Mouse (Mus musculus): ENCODE results near the gene Sbk2.
A peak's percentile ranks its signal among the peaks of the same experiment; 100 is the strongest.
"Not testable (repeated sequence)": the region's sequence is repeated elsewhere in the genome, so short reads cannot be mapped to it uniquely, and the experiment has no call there.

Gene Sbk2

DNA sequence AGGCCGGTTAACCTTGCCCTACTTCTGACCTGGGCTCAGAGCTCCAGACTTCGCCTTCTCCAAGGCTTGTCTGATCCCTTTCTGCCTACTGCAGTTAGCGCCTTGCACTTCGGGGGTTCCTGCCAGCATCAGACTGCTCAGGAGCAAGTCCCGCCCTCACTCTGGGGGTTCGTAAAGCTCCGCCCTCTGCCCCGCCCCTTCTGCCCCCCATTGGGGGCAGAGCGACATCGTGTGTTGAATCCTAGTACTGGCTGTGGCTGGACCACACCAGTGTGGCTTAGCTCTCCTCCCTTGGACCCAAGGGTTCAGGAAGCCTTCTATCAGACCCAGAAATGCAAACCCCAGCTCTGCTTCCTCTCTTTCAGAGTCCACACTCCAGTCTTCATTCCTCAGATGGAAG is at the start of gene Sbk2:
TSS of gene Sbk2 (minus strand) at position 135 of the 400 bp plus-strand sequence.
- DNase-seq (ENCODE audit: low spot score in 2 of 2): peak; percentile 42 to 76

DNA sequence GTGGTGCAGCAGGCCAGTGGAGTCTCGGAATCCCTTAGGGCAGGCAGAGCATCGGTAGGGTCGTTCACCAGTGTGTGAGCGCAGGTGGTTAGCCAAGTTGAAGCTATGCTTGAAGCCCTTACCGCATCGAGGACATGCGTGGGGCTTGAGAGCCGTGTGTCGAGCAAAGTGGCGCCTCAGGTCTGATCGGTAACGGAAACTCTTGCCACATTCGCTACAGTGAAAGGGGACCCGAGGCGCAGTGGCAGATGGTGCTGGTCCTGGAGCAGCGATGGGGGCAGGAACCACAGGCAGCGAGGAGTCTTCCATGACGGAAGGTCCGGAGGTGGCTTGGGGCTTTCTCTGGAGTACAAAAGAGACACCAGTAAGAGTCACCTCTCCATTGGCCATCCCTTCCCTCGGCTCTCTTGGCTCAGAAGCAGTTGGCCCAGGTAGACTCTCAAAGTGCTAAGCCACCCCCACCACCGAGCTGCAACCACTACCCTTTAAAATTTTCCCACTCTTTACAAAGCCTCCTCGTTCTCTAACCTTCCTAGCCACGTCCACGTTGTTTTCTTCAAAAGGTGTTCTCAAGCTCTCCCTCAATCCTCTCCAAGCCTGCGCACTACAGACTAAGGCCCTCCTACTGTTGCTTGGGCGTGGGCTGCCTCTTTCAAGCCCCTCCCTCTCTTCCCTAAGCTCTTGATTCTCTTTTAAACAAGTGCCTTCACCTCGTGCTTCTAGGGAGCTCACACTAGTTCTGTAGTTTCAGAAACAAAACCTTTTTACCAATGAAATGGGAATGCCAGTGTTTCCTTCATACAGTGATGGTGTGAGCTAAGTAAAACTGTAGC is 48.7 kb upstream of the Sbk2 start:
- no peak for DNase-seq (ENCODE audit: low spot score in 2 of 2)

DNA sequence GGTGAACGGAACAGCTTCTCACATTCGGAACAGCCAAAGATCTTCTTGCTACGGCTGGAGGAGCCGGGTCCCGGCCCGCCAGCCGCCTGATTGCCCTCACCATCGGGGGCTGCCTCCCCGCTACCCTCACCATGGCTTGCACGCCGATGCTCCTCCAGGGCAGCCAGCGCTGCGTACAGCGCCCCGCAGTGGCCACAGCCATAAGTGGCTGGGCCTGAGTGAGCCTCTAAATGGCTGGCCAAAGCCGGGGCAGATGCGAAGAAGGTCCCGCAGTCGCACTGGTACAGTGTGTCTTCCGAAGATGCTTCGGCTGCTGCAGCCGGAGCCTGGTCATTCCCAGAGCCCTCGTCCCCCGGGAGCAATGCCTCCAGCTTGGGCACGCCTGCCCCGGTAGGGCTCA is 44.0 kb upstream of the Sbk2 start:
- DNase-seq (ENCODE audit: low spot score in 2 of 2): no peak

DNA sequence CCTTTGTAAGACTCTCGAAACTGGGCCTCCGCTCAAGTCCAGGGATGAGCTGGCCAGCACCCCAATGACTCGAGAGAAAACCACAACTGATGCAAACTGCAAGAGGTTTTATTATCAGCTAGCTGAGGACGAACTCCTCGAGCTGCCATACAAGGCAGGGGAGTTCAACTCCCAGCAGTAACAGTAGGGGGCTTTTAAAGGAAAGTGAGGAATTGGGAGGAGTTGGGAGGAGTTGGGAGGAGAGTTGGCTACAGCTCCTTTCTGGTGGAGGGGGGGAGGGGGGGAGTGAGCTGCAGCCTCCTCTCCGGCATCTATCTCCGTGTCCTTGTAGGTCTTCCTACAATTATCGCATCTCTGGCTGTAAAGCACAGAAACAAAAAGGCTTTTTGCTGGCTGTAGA is 38.7 kb upstream of the Sbk2 start:
- DNase-seq (ENCODE audit: low spot score in 2 of 2): not testable (repeated sequence)

DNA sequence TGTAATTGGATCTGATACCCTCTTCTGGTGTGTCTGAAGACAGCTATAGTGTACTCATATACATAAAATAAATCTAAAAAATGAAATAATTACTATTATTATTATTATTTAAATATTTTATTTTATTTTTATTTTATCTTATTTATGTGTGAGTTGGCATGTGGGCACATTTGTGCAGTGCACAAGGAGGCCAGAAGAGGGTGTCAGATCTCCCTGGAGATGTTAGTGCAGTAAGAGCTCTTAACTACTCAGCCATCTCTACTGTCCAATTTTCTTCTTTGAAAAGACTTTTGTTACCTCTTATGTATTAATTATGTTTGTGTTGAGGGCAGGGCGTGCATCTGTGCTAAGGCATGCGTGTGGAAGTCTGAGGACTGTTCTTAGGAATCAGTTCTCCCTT is 35.7 kb upstream of the Sbk2 start:
- DNase-seq (ENCODE audit: low spot score in 2 of 2): no peak

DNA sequence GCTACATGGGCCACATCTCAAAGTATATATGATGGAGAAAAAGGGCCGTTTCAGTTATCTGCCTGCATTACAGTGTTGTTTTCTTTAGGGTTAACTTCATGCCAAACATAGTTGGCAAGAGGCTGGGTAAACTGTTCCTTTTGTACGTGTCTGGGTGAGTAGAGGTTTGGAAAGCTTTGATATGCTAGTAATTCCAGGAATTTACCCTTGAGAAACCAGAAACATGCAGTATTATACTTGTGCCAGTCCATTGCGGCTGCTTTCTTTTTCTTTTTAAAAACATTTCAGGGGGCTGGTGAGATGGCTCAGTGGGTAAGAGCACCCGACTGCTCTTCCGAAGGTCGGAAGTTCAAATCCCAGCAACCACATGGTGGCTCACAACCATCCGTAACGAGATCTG is 32.7 kb upstream of the Sbk2 start:
- no peak for DNase-seq (ENCODE audit: low spot score in 2 of 2)

DNA sequence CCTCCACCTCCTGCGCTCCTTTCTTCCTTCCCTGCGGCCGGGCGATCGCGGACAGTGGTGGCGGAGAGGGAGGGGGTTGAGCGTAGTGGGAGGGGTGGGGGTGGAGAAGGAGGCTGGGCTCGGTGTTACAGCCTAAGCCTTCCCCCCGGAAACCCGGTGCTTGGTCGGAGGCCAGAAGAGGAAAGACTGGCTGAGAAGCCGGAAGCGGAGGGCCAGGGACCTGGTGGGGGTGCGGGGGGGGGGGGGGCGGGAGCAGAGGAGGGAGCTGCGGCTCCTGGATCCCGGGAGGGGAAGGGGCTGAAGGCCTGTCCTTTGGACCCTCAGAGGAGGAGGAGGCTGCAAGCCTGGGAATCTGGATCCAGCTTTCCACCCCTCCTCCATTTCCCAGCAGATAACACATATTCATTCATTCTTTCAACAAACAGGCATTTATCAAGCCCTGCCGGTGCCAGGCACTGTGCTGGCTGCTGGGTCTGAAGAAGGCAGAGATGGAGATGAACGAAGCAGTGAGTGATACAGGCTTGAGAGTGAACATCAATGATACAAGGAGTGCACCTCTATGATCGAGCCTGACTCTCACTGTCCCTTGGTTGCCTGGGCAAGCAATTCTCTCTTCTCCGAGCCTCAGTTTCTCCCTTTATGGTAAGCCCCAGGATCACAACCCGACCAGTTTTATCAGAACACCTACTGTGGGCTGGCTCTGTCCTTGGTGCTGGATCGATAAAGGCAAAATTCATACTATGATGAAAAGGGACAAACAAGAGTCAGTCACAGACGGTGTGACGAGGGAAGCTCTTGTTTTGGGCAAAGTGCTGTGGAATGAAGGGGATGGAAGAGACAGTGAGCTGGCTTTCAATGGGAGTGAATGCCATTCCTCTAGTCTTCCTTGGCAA is 32.0 kb upstream of the Sbk2 start, which contains the start of gene Zfp579:
TSS of gene Zfp579 (minus strand) at position 156 of the 893 bp plus-strand sequence.
- peak; percentile 85 to 92 for DNase-seq (ENCODE audit: low spot score in 2 of 2)

DNA sequence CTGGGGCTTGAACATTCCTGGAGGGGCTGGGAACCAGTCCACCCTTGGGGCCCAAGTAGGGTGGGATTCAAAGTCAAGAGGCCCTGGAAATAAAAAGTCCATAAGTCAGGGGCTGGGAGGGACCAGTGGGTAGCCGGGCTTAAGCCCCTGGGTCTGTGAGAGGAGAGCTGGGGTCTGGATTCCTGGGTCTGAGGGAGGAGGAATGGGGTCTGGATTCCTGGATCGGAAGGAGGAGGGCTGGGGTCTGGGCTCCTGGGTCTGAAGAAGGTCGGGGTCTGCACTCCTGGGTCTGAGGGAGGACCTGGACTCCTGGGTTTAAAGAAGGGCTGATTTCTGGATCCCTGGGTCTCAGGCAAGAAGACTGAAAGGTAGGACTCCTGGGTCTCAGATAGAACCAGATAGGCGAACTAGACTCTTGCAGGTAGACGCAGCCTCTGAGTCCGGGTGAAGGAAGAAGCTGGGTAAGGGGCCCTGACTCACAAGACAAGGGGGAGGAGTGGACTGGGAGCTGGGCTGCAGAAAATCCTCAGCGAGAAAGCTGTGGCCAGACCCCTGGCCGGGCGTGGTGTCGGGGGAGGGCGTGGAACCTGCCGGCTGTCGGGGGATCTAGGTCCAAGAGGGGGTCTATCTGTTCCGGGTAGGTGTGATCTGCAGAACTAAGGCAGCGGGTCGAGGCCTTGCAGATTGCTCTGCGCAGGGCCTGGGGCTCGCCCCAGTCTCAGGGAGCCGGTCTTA is 31.2 kb upstream of the Sbk2 start:
- DNase-seq (ENCODE audit: low spot score in 2 of 2): no peak

DNA sequence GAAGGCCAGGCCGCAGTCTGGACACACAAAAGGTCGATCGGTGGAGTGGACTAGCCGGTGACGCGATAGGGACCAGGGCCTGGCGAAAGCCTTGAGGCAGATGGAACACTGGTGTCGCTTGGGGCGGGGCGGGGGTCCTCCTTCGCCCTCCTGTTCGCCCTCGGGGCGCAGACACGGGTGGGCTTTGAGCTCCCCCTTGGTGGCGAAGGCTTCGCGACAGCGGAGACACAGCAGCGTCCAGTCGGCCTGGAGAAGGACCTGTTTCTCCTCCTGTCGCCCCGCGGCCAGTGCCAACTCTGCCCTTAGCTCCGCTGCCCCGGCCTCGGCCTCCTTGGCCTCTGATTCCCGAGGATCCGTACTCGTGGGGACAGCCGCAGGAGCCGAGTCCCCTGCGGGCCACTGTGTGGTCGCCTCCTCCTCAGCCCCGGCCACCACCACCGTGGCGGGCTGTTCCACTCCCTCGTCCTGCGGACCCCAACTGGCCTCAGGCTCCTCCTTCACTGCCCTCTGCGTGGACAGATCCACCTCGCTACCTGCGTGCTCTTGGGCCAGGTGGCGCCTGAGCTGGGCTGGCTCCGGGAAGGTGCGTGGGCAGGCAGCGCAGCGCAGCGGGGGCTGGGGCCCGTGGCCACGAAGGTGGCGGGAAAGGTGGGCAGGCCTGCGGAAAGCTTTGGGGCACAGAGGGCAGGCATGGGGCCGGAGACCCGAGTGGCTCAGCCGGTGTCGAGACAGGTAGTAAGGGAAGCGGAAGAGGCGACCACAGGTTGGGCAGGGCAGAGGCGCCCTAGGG is 30.0 kb upstream of the Sbk2 start:
- no peak for DNase-seq (ENCODE audit: low spot score in 2 of 2)

DNA sequence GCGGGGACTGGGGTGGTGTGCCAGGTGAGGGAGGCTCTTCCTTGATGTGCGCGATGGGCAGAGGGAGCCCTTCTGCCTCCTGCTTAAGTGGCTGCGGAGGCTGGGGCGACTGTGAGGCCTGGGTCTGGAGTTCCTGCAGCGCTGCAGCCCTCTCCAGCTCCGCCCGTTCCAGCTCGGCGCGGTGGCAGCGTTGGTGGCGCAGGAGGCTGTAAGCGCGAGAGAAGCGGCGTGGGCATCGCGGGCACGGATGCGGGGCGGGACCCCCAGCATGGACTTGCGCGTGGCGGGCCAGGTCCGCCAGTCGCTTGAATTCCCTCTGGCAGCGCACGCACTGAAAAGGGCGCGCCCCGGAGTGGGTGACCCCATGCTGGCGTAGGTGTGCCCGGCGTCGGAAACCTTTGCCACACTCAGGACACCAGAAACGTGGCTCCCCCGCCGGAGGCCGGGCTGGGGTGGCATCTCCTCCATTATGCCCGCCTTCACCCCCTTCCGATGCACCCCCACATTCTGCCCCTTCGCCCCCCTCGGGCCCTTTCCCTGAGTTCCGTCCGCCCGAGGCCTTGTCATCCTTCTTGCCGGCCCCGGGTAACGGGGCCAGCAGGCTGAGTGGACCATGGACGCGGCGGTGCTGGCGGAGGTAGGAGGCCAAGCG is 29.3 kb upstream of the Sbk2 start:
- no peak for DNase-seq (ENCODE audit: low spot score in 2 of 2)

DNA sequence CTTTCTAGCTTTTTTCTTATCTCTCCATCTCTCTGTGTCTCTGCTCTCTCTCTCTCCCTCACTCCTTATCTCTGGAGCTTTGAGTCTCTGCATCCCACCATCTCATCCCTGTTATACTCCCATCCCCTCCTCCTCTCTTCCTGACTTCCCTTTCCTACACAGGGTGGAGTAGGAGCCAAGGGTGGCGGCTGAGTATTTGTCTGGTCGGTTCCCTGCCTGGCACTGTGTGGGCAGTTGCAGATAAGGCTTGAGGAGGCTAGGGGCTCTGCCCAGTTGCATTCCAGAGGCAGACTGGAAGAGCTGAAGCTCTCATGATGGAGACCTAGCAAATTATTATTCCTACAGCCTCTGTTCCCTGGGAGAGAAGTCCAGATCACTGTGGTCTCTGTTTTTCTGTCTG is 24.0 kb upstream of the Sbk2 start:
- no peak for DNase-seq (ENCODE audit: low spot score in 2 of 2)

DNA sequence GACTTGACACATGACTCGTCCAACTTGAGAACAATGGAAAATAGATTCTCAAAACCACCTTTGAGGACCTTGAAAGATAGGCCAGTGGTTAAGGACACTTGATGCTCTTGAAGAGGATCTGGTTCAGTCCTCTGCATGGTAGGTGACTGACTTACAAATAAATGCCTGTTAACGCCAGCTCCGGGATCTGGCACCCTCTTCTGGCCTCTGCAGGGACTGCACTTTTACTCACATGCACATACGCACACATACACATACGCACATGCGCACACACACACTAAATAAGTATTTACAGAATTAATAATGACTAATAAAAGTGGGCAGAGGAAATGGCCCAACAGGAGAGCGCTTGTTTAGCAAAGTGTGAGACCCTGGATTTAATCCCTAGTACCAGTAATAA is 12.6 kb upstream of the Sbk2 start:
- no peak for DNase-seq (ENCODE audit: low spot score in 2 of 2)

DNA sequence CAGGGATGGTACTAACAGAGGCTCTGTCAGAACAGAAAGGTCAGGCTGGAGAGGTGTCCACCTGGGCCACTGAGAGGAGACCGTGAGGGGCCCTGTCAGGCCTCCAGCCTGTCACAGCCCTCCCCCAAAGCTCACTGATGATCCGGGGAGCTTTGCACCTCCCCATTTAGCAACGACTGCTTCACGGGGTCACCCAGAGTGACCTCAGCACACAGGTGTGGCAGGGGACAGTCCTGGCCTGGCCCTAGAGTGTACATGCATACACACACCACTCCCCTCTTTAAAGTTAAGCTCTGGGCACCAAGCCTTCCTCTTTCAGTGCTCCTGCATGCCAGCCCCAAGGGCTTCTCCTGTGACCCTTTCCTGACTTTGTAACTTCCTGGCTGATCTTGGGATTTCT is 11.2 kb upstream of the Sbk2 start:
- no peak for DNase-seq (ENCODE audit: low spot score in 2 of 2)

DNA sequence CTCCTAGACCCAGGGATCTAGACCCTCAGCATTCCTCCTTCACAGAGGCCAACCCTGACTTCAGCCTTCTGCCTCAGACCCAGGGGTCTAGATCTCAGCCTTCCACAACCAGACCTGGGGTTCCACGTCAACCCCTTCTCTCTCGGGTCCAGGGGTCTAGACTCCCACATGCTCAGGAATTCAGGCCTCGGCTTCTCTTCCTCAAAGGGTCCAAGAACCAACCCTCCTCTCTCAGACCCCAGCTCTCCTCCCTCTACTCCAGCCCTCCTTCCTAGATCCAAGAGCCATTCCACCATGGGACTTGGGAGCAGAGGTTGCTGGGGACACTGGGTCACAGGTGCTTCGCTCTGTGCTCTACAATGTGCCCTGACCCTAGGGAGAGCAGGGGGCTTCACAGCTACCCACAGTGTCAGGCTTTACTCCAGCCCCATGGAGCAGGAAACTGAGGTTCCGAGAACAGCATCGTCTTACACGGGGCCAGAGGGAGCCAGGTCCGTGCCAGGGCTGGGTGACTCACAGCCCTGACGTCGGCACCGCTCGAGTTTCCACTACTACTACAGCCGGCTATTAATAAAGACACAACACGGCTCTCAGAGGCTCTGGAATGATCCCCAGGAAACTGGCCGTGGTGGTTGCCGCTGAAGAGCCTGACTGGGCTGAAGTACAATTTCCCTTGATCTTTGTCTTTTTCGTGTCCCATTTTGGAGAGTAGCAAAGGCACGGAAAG is 8.3 kb upstream of the Sbk2 start:
- DNase-seq (ENCODE audit: low spot score in 2 of 2): no peak

DNA sequence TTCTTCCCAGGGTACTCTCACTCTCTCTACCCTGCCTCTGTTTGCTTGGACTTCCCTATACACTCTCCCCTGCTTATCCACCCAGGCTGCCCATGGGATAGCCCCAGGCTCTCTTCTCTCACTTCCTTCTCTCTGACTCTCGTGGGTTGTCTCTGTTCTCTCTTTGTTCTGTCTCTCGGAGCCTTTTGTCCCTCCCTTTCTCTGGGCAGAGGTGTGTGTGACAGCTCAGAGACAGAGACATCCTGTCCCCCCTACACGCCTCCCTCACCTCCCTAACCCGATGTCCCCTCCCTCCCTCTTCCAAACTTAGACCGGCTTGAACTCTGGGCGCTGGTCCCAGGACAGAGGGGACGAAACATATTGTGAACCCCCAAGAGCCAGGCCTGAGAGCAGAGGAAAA is 7.5 kb upstream of the Sbk2 start:
- DNase-seq (ENCODE audit: low spot score in 2 of 2): no peak

DNA sequence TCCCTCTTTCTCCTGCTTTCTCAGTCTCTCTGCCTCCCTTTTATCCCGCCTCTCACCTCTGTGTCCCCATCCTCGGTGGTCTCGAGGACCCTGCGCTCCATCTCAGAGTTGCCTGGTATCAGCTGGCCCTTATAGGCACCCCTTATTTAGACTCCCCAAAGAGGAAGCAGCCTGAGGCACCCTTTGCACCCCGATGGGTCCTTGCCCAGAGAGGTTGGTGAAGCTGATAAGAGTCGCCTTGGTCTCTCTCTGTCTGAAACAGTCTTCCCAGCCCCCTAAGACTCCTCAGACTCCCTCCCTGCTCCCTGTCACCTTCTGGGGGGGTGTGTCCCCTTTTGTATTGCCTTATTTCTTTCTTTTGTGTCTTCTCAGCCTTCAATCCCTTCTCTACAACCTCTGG is 6.9 kb upstream of the Sbk2 start, which contains the start of gene Sbk3:
TSS of gene Sbk3 (minus strand) at position 101 of the 400 bp plus-strand sequence.
- DNase-seq (ENCODE audit: low spot score in 2 of 2): no peak

DNA sequence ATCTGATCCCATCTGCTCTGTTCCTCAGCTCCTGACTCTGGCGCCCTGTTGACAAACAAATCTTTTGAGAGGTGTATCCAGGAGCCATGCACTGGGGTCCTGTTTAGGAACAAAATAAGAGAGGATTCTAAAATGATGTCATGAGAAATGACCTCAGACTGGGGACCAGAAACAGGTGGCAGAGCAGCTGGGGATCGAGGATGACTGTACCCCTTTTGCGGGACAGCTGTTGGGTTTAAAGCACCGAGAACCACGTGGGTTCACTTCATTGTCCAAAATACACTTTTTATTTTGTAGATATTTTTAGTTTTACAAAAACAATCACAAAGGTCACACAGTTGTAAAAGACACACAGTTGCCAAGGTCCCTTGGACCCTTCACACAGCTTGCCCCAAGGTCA is 782 bp upstream of the Sbk2 start:
- no peak for DNase-seq (ENCODE audit: low spot score in 2 of 2)

DNA sequence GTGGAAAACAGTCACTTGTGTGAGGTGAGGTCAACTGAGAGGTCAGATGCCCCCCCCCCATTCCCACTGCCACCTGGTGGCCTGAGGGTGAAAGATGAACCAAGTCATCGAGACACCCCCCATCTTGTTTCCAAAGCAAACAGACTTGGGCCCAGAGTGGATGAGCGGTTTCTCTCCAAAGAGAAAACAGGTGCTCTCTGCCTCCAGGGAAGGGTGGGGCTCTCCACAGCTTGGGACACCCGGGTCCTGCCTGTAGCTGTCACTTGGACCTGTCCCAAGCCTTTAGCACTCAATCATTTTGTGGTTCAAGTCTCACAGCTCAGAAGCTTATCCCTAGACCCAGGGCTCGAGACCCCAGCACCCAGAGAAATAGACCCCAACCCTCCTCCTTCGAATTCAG is 679 bp downstream of the Sbk2 start:
- no peak for DNase-seq (ENCODE audit: low spot score in 2 of 2)

DNA sequence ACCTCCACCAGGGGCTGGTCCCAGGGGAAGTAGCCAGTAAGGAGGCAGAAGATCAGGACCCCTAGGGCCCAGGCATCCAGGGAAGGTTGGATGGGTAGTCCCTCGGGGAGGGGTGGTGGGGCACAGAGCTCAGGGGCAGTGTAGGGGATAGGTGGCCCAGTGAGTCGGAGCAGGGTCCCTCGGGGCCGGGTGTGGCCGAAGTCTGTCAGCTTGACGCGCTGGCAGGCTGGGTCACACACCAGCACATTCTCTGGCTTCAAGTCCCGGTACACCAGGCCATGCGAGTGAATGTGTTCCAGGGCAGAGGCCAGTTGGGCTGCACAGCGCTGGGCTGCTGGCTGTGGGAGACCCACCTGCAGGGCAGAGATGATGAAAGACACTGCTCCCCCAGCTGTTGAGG is 6.8 kb downstream of the Sbk2 start:
- DNase-seq (ENCODE audit: low spot score in 2 of 2): no peak

DNA sequence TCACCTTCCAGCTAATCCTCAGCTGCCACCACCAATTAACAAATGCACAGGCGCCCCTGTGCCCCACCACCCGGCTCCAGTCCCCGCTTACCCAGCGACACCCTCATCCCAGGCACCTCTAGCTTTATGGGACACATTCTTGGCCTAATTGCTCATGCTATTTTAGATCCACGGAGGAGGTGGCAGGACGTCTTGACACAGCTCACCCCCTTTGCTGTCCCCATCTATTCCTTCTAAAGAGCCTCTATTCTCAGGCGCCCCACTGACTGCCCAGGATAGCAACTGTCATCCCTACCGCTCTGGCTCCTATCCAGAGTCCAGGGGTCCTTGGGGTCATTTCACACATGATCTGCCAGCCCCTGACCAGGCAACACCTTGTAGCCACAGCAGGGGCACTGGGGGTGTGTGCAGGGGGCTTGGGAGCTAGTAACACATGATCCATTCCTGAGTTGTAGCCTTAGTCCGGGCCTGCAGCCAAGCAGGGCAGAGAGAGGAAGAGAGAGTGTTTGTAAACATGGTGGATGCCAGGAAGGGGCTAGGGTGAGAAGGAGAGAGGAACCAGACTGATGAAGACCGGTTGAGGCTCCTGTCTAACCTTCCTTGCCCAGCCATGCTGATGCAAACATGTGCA is 10.3 kb downstream of the Sbk2 start:
- DNase-seq (ENCODE audit: low spot score in 2 of 2): no peak
